Mouse (Mus musculus) MEL (cell line): ENCODE data around the gene Trim2.

ENCODE experiments used
- CTCF ChIP-seq, 3 experiments: IDR thresholded peaks in 2 of 3; conservative IDR thresholded peaks in 1 of 3; 2 replicates each; pipeline ENCODE4 v1.5.1; 2011 to 2012; ENCODE audit warnings: low read length in 3 of 3, low read depth in 2 of 3, mild to moderate bottlenecking in 2 of 3, improper control_type of control experiment in 1 of 3, inconsistent platforms in 1 of 3, mixed read lengths in 1 of 3, moderate library complexity in 1 of 3; ENCODE audit not compliant: control insufficient read depth in 1 of 3, insufficient read depth in 1 of 3, poor library complexity in 1 of 3, severe bottlenecking in 1 of 3
- TCF12 ChIP-seq: IDR thresholded peaks from 2 replicates; pipeline ENCODE4 v1.6.1; 2014; ENCODE audit warnings: low read depth, mild to moderate bottlenecking, inconsistent platforms, low read length, improper control_type of control experiment, moderate library complexity
- ZC3H11A ChIP-seq: IDR thresholded peaks from 2 replicates; pipeline ENCODE4 v1.6.1; 2012; ENCODE audit warnings: low read depth, mild to moderate bottlenecking, inconsistent platforms, low read length, improper control_type of control experiment

DNA sequence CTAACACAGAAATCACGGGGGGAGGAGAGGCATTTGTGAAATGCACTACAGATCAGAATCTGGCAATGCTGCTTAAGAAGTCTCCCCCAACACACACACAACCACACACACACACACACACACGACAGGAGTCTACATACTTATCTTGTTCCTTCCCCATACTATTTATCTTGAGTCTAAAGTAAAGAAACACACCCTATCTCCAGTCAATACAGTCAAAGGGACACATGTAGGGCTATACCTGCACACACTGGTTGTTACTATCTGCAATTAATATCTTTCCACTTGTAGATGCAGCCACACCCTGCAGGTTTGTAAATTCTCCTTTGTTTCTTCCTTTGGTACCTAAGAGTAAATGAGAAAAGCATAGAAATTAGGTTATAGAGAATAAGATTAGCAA is 128.8 kb downstream of the Trim2 start:
- no peak for TF ChIP-seq ZC3H11A
- TF ChIP-seq CTCF (IDR thresholded peaks at IDR 0.05 in 2 of 3, conservative IDR thresholded peaks at IDR 0.05 in 1 of 3; ENCODE audit: control insufficient read depth in 1 of 3, insufficient read depth in 1 of 3, low read depth in 2 of 3, low read length in 3 of 3, poor library complexity in 1 of 3, severe bottlenecking in 1 of 3): no peak
- no peak for TF ChIP-seq TCF12
